Mouse (Mus musculus): Measurements from ENCODE around the gene Unc5b.

The Unc5b gene

GRCm38 (mm10) chr10:60821311-60821710, 10.1 kb downstream of the Unc5b start:
- in situ Hi-C loops (cut with MboI): no loop called here

GRCm38 (mm10) chr10:60820552-60820951, 10.8 kb downstream of the Unc5b start:
- in situ Hi-C loops (cut with MboI): no loop called here

GRCm38 (mm10) chr10:60819654-60820192, 11.7 kb downstream of the Unc5b start:
- in situ Hi-C loops (cut with MboI): no loop called here

- in situ Hi-C loops (cut with MboI): no loop called here
These were observed 12.2 kb downstream of the Unc5b start for GRCm38 (mm10) chr10:60819179-60819578.

GRCm38 (mm10) chr10:60818708-60819107, 12.7 kb downstream of the Unc5b start:
- in situ Hi-C loops (cut with MboI): no loop called here

- in situ Hi-C loops (cut with MboI): no loop called here
These were observed 13.5 kb downstream of the Unc5b start for GRCm38 (mm10) chr10:60817868-60818267.

GRCm38 (mm10) chr10:60816872-60817648, 14.3 kb downstream of the Unc5b start:
- in situ Hi-C loops (cut with MboI): no loop called here

GRCm38 (mm10) chr10:60815855-60816254, 15.5 kb downstream of the Unc5b start:
- in situ Hi-C loops (cut with MboI): no loop called here

GRCm38 (mm10) chr10:60815059-60815458, 16.3 kb downstream of the Unc5b start:
- in situ Hi-C loops (cut with MboI): no loop called here

- in situ Hi-C loops (cut with MboI): no loop called here
These were observed 16.8 kb downstream of the Unc5b start for GRCm38 (mm10) chr10:60814444-60815057.

- in situ Hi-C loops (cut with MboI): no loop called here
These were observed 17.8 kb downstream of the Unc5b start for GRCm38 (mm10) chr10:60813606-60814005.

GRCm38 (mm10) chr10:60811792-60812525, 19.4 kb downstream of the Unc5b start:
- in situ Hi-C loops (cut with MboI): no loop called here

GRCm38 (mm10) chr10:60808447-60808846, 22.9 kb downstream of the Unc5b start:
- in situ Hi-C loops (cut with MboI): no loop called here

- in situ Hi-C loops (cut with MboI): no loop called here
These were observed 23.7 kb downstream of the Unc5b start for GRCm38 (mm10) chr10:60807531-60808185.

GRCm38 (mm10) chr10:60806207-60806538, 25.2 kb downstream of the Unc5b start:
- in situ Hi-C loops (cut with MboI): no loop called here

- in situ Hi-C loops (cut with MboI): no loop called here
These were observed 25.8 kb downstream of the Unc5b start for GRCm38 (mm10) chr10:60805436-60806206.

GRCm38 (mm10) chr10:60804865-60805264, 26.5 kb downstream of the Unc5b start:
- in situ Hi-C loops (cut with MboI): no loop called here

GRCm38 (mm10) chr10:60803971-60804370, 27.4 kb downstream of the Unc5b start:
- in situ Hi-C loops (cut with MboI): no loop called here

- in situ Hi-C loops (cut with MboI): no loop called here
These were observed 29.4 kb downstream of the Unc5b start for GRCm38 (mm10) chr10:60801898-60802412.

GRCm38 (mm10) chr10:60801168-60801897, 30.0 kb downstream of the Unc5b start:
- in situ Hi-C loops (cut with MboI): no loop called here

All from mature B cell (primary cell).